Mouse (Mus musculus) thymus, adult 2 months (tissue): ENCODE data around the gene Zc3h12c. TPM values are rescaled to one million over a fixed set of nuclear protein-coding genes. Genes with fewer than 3 reads are reported as not detected.

Experiments used
- DNase-seq: peaks from one replicate; pipeline ENCODE4 v3.0.0; 2021
- H3K27ac ChIP-seq: fragments of 200-500 bp; 2 replicates; pipeline ENCODE4 v1.5.1; 2012; ENCODE audit warnings: low read length, control low read depth; ENCODE audit not compliant: control insufficient read depth, insufficient read depth
- H3K27me3 ChIP-seq: fragments of 200-500 bp; 2 replicates; pipeline ENCODE4 v1.6.1; 2012; ENCODE audit warnings: mild to moderate bottlenecking, low read length, moderate library complexity, mixed read lengths; ENCODE audit not compliant: control insufficient read depth, insufficient read depth
- H3K36me3 ChIP-seq: fragments of 200-500 bp; 2 replicates; pipeline ENCODE4 v1.6.1; 2012; ENCODE audit warnings: mild to moderate bottlenecking, low read length, moderate library complexity; ENCODE audit not compliant: control insufficient read depth, insufficient read depth
- H3K4me1 ChIP-seq: fragments of 200-500 bp; replicated peaks from 2 replicates; pipeline ENCODE4 v1.6.1; 2012; ENCODE audit warnings: low read length; ENCODE audit not compliant: control insufficient read depth, insufficient read depth
- H3K4me3 ChIP-seq: fragments of 200-500 bp; 2 replicates; pipeline ENCODE4 v1.5.1; 2012; ENCODE audit warnings: mild to moderate bottlenecking, low read length, control low read depth, moderate library complexity; ENCODE audit not compliant: control insufficient read depth, insufficient read depth
- CTCF ChIP-seq: fragments of 200-500 bp; IDR thresholded peaks from 2 replicates; pipeline ENCODE4 v1.5.1; 2012; ENCODE audit warnings: mild to moderate bottlenecking, control low read depth, low read length, moderate library complexity, borderline replicate concordance; ENCODE audit not compliant: control insufficient read depth, poor library complexity, insufficient read depth; ENCODE audit errors: extremely low read depth
- POLR2A ChIP-seq: fragments of 200-500 bp; IDR thresholded peaks from 2 replicates; pipeline ENCODE4 v1.6.1; 2012; ENCODE audit warnings: mild to moderate bottlenecking, low read length, control low read depth, moderate library complexity; ENCODE audit not compliant: control insufficient read depth, poor library complexity, insufficient read depth; ENCODE audit errors: extremely low read depth
- WGBS: fragments of 180-500 bp; shearing (Covaris S2); methylation state at CpG from one replicate; pipeline ENCODE4 v1.1.7; 2018; 5-methylcytosine and 5-hydroxymethylcytosine counted together
- polyA plus RNA-seq: library from polyadenylated mRNA; depleted of rRNA; stranded (reverse); fragments of >200 nt; gene quantifications from 2 replicates; pipeline ENCODE4 v1.2.3, GENCODE M21; 2012

Zc3h12c gene
- polyA plus RNA-seq, 1 experiment, result 1.5 TPM

- no peak overlapping the region for H3K27ac ChIP-seq
- DNase-seq, result no peak
- no peaks in the 10 kb centered on the region for H3K4me1 ChIP-seq
- H3K36me3 ChIP-seq, result no peaks in the 10 kb centered on the region
- H3K27me3 ChIP-seq, result no peaks in the 10 kb centered on the region
- H3K4me3 ChIP-seq, result no peak overlapping the region
- 91% methylated on average over 4 of the region's 4 CpGs for WGBS
- TF ChIP-seq POLR2A, result no peak
- TF ChIP-seq CTCF, result no peak
Observed at GRCm38 (mm10) chr9:52200271-52200670, 31.9 kb upstream of the Zc3h12c start.

- Histone ChIP-seq H3K27me3 (no peaks in the 10 kb centered on the region), H3K27ac (no peak overlapping the region), H3K4me3 (no peak overlapping the region), H3K4me1 (no peaks in the 10 kb centered on the region), H3K36me3 (no peaks in the 10 kb centered on the region)
- DNase-seq, result no peak
- WGBS, result 93% methylated on average over 3 of the region's 3 CpGs
- no peak for TF ChIP-seq CTCF
- no peak for TF ChIP-seq POLR2A
Observed at GRCm38 (mm10) chr9:52195853-52196252, 27.5 kb upstream of the Zc3h12c start.

- DNase-seq, result no peak
- H3K4me3 ChIP-seq, result no peak overlapping the region
- no peaks in the 10 kb centered on the region for H3K27me3 ChIP-seq
- no peak for TF ChIP-seq POLR2A
- TF ChIP-seq CTCF, result no peak
- WGBS, result 90% methylated on average over 5 of the region's 5 CpGs
- H3K4me1 ChIP-seq, result no peaks in the 10 kb centered on the region
- no peaks in the 10 kb centered on the region for H3K36me3 ChIP-seq
- H3K27ac ChIP-seq, result no peak overlapping the region
Observed at GRCm38 (mm10) chr9:52193851-52194250, 25.5 kb upstream of the Zc3h12c start.

DNA sequence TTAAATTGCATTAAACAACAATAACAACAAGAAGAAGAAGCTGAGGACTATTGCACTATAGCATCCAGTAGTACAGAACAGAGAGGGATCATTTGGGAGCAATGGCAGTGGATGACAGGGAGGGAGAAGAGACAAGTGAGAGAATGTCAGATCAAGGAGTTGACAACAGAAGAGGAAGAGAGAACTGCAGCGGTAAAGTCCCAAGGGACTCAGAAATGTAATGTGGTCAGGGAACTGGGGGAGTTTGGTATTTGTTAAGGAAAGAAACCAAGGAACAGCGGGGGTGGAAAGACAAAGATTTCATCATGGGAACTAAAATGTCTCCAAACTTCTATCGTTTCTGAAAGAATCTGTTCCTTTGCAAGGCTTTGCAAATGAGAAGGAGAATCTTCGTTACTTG is 22.5 kb upstream of the Zc3h12c start:
- Histone ChIP-seq H3K36me3 (no peaks in the 10 kb centered on the region), H3K4me1 (no peaks in the 10 kb centered on the region), H3K4me3 (no peak overlapping the region), H3K27ac (no peak overlapping the region), H3K27me3 (no peaks in the 10 kb centered on the region)
- 93% methylated on average over 4 of the region's 4 CpGs for WGBS
- no peak for DNase-seq
- TF ChIP-seq CTCF, result no peak
- no peak for TF ChIP-seq POLR2A

- Histone ChIP-seq H3K4me1 (no peaks in the 10 kb centered on the region), H3K4me3 (no peak overlapping the region), H3K27me3 (no peaks in the 10 kb centered on the region), H3K36me3 (no peaks in the 10 kb centered on the region), H3K27ac (no peak overlapping the region)
- 88% methylated on average over 8 of the region's 8 CpGs for WGBS
- TF ChIP-seq POLR2A, result no peak
- no peak for TF ChIP-seq CTCF
- no peak for DNase-seq
Observed at GRCm38 (mm10) chr9:52188106-52188505, 19.7 kb upstream of the Zc3h12c start.

GRCm38 (mm10) chr9:52186296-52186941 is 18.0 kb upstream of the Zc3h12c start:
- DNase-seq, result no peak
- TF ChIP-seq POLR2A, result no peak
- no peak for TF ChIP-seq CTCF
- 86% methylated on average over 3 of the region's 3 CpGs for WGBS

DNA sequence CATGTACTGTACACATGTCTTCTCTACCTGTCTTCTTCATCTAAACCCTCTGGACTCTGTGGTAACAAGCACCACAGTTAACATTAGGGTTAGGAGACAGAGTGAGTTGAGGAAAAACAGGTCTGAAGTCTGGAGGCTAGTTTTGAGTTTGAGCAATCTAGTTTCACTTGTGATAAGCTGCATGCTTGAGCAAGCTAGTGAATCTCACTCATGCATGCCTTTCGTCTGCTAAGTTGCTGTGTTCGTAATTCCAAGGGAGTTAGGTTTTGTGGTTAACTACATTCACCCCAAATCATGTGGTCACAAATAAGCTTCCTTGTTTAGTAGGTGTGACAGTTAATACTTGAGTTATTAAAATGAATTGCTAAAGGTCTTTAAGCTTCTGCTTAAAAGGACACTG is 13.0 kb upstream of the Zc3h12c start:
- Histone ChIP-seq H3K36me3 (no peaks in the 10 kb centered on the region), H3K4me3 (no peak overlapping the region), H3K27ac (no peak overlapping the region), H3K4me1 (no peaks in the 10 kb centered on the region), H3K27me3 (no peaks in the 10 kb centered on the region)
- TF ChIP-seq POLR2A (no peak), CTCF (no peak)
- WGBS, result 35% methylated on average over 2 of the region's 2 CpGs
- DNase-seq, result no peak

More at GRCm38 (mm10) chr9:52186296-52186941, 18.0 kb upstream of the Zc3h12c start:
- Histone ChIP-seq H3K4me3 (no peak overlapping the region), H3K27me3 (no peaks in the 10 kb centered on the region), H3K27ac (no peak overlapping the region), H3K36me3 (no peaks in the 10 kb centered on the region), H3K4me1 (no peaks in the 10 kb centered on the region)
